ENCODE assay signal across 11 mouse cellular contexts in the genomic region with DNA sequence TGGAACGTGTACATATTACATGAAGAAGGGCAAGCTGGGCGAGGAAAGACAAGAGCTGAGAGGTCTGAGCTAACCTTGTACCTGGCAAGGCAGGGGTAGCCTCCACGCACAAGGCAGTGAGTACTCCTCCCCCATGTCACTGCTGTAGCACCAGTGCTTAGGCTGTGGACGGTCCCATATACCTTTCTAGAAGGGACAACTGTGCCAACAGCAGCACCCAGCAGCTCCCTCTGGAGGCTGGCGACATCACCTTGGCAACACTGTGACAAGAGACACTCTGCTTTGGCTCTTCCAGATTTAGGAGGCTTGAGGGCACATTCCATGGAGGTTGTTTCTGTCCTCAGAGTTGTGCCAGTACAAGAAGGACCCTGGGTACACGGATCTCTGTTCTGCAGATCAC.
DNase-seq lines count a peak whose midpoint lies in the region; ATAC-seq lines count a peak whose summit lies in the region.
"Had no signal": no experiment of that assay in that cellular context is flagged by ENCODE, and none has a peak within 500 bp of the region (broad histone marks: within the 10 kb centered on the region; RNA-seq: fewer than 3 reads in every experiment).

No protein-coding gene starts in this region.

- peak; percentile 72; the same call in 1 of the 2 replicates for ATAC-seq in hindbrain, embryonic 15.5 days (ENCODE audit: low FRiP score, low read depth)
- no peak for ATAC-seq in hindbrain, embryonic 14.5 days (ENCODE audit: low FRiP score)
- ATAC-seq in megakaryocyte, adult 5-6 weeks (ENCODE audit: poor library complexity, severe bottlenecking), result no peak
- ATAC-seq in forebrain, embryonic 11.5 days (replicated peaks; ENCODE audit: low FRiP score), result no peak

- H3K4me3 ChIP-seq in hindbrain, embryonic 15.5 days, result no peak overlapping the region
- no peak overlapping the region for H3K4me3 ChIP-seq in hindbrain, embryonic 14.5 days (replicated peaks; ENCODE audit: low read length)
- peak overlapping the region; percentile 39 for H3K4me3 ChIP-seq in megakaryocyte, embryonic 14.5 days (replicated peaks)
- no peak overlapping the region for H3K4me3 ChIP-seq in forebrain, embryonic 11.5 days (ENCODE audit: low read depth, low read length)
- H3K4me3 ChIP-seq: midbrain, embryonic 12.5 days had no signal

- intact Hi-C loops in heart, postnatal 14 days (cut with DNase I), result no loop called here

- DNase-seq in hindbrain, embryonic 14.5 days (ENCODE audit: low spot score), result no peak
- peak; percentile 37 for DNase-seq in brain, adult 2 months (ENCODE audit: low read depth, low spot score)
- peak; percentile 21 to 47 for DNase-seq in heart, postnatal 14 days
- no peak for DNase-seq in retina, embryonic 14.5 days (ENCODE audit: low spot score)
- DNase-seq in forebrain, embryonic 11.5 days (ENCODE audit: low spot score), result no peak
- DNase-seq: layer of hippocampus, postnatal 36 days had no signal

- no peak overlapping the region for H3K4me2 ChIP-seq in hindbrain, embryonic 15.5 days
- no peak overlapping the region for H3K4me2 ChIP-seq in hindbrain, embryonic 14.5 days (replicated peaks)
- H3K4me2 ChIP-seq in forebrain, embryonic 11.5 days (ENCODE audit: low read depth, low read length, severe bottlenecking), result no peak overlapping the region
- H3K4me2 ChIP-seq: midbrain, embryonic 12.5 days had no signal

- no peaks in the 10 kb centered on the region for H3K27me3 ChIP-seq in hindbrain, embryonic 15.5 days
- no peaks in the 10 kb centered on the region for H3K27me3 ChIP-seq in hindbrain, embryonic 14.5 days (ENCODE audit: control insufficient read depth, insufficient read depth, low read length)
- no peaks in the 10 kb centered on the region for H3K27me3 ChIP-seq in megakaryocyte, embryonic 14.5 days (replicated peaks)
- no peaks in the 10 kb centered on the region for H3K27me3 ChIP-seq in forebrain, embryonic 11.5 days (ENCODE audit: control insufficient read depth, insufficient read depth, low read length)
- H3K27me3 ChIP-seq: midbrain, embryonic 12.5 days had no signal

- H3K36me3 ChIP-seq in hindbrain, embryonic 15.5 days, result no peaks in the 10 kb centered on the region
- no peaks in the 10 kb centered on the region for H3K36me3 ChIP-seq in hindbrain, embryonic 14.5 days (replicated peaks; ENCODE audit: control insufficient read depth, insufficient read depth)
- H3K36me3 ChIP-seq in megakaryocyte, embryonic 14.5 days (replicated peaks; ENCODE audit: low read length), result peaks cover 77% of the 10 kb centered on the region
- H3K36me3 ChIP-seq in forebrain, embryonic 11.5 days (ENCODE audit: control insufficient read depth, insufficient read depth, low read length), result no peaks in the 10 kb centered on the region

- no peak overlapping the region for H3K27ac ChIP-seq in hindbrain, embryonic 15.5 days (replicated peaks)
- no peak overlapping the region for H3K27ac ChIP-seq in hindbrain, embryonic 14.5 days
- H3K27ac ChIP-seq in forebrain, embryonic 11.5 days (ENCODE audit: low read depth, low read length), result no peak overlapping the region
- H3K27ac ChIP-seq: midbrain, embryonic 12.5 days had no signal

- no peaks in the 10 kb centered on the region for H3K9me3 ChIP-seq in hindbrain, embryonic 15.5 days
- no peaks in the 10 kb centered on the region for H3K9me3 ChIP-seq in hindbrain, embryonic 14.5 days (ENCODE audit: control insufficient read depth, low read length)
- H3K9me3 ChIP-seq in megakaryocyte, embryonic 14.5 days, result no peaks in the 10 kb centered on the region
- H3K9me3 ChIP-seq in forebrain, embryonic 11.5 days (ENCODE audit: control insufficient read depth, low read length), result no peaks in the 10 kb centered on the region
- H3K9me3 ChIP-seq: G1E; midbrain, embryonic 12.5 days had no signal

- peaks cover 10% of the 10 kb centered on the region; the same call in 1 of the 2 replicates for H3K4me1 ChIP-seq in hindbrain, embryonic 15.5 days (replicated peaks)
- 0 out of 2 replicates have a peak, but pooled peaks cover 7% of the 10 kb centered on the region for H3K4me1 ChIP-seq in hindbrain, embryonic 14.5 days (replicated peaks; ENCODE audit: control insufficient read depth, insufficient read depth, low read length)
- peaks cover 91% of the 10 kb centered on the region for H3K4me1 ChIP-seq in megakaryocyte, embryonic 14.5 days
- no peaks in the 10 kb centered on the region for H3K4me1 ChIP-seq in forebrain, embryonic 11.5 days (replicated peaks; ENCODE audit: control insufficient read depth, insufficient read depth, low read length)

- WGBS in hindbrain, embryonic 15.5 days, result 79% methylated on average over 6 of the region's 6 CpGs
- WGBS in hindbrain, embryonic 14.5 days, result 89% methylated on average over 6 of the region's 6 CpGs
- 86% methylated on average over 6 of the region's 6 CpGs for WGBS in forebrain, embryonic 11.5 days

- H3K9ac ChIP-seq in hindbrain, embryonic 15.5 days, result no peak overlapping the region
- H3K9ac ChIP-seq in hindbrain, embryonic 14.5 days, result no peak overlapping the region
- H3K9ac ChIP-seq in forebrain, embryonic 11.5 days (ENCODE audit: low read length), result no peak overlapping the region
- H3K9ac ChIP-seq: midbrain, embryonic 12.5 days had no signal

Comparison
In these comparisons a context has a peak if more than half of its experiments do, and no peak if none do; other contexts are left out.
1. DNase-seq: peak in brain, adult 2 months (single experiment) and heart, postnatal 14 days (2 of 2); none in hindbrain, embryonic 14.5 days (single experiment), retina, embryonic 14.5 days (single experiment) and forebrain, embryonic 11.5 days (single experiment).